Mouse (Mus musculus) monocyte, adult 59 days (primary cell): ENCODE results near the gene 1700029J07Rik. TPM values are rescaled to one million over a fixed set of nuclear protein-coding genes. Genes with fewer than 3 reads are reported as not detected.

Experiments
- total RNA-seq, 2 experiments: library from RNA; stranded (reverse); gene quantifications; one replicate each; pipeline ENCODE4 v1.2.4; 2023

Gene 1700029J07Rik
- total RNA-seq = under 1 TPM; 0.43 to 0.52 TPM

GRCm38 (mm10) chr8:45975126-45975836, at the start of gene 1700029J07Rik, which contains the start of gene Ufsp2:
1700029J07Rik (minus strand) TSS chr8:45975252.
Ufsp2 (plus strand) TSS chr8:45975528.

GRCm38 (mm10) chr8:46005596-46005995, 30.5 kb upstream of the 1700029J07Rik start, which contains the start of gene Ankrd37:
Ankrd37 (minus strand) TSS chr8:46005707.

GRCm38 (mm10) chr8:45999138-45999783, 24.2 kb upstream of the 1700029J07Rik start, which contains the start of gene Lrp2bp:
Lrp2bp (plus strand) TSS chr8:45999303.

GRCm38 (mm10) chr8:45934582-45935014, 40.5 kb downstream of the 1700029J07Rik start, which contains the start of gene Ccdc110:
Ccdc110 (plus strand) TSS chr8:45934619.

Other genes with a start within 250 kb of the 1700029J07Rik start
- under 1 TPM in 1 of 2 experiments, not detected in 1; 0.18 TPM for gene Pdlim3, start 89.8 kb downstream of the 1700029J07Rik start, total RNA-seq
- not detected for gene Ccdc110, start 40.6 kb downstream of the 1700029J07Rik start, total RNA-seq
- 10 to 100 TPM; 42.8 to 44.2 TPM for gene Ufsp2, start 276 bp upstream of the 1700029J07Rik start, total RNA-seq
- not detected for gene Lrp2bp, start 24.1 kb upstream of the 1700029J07Rik start, total RNA-seq
- gene Ankrd37, start 30.5 kb upstream of the 1700029J07Rik start, total RNA-seq = 1 to 10 TPM; 1.7 to 4.3 TPM
- 1 to 10 TPM; 8.3 to 8.7 TPM for gene Cfap97, start 176.5 kb upstream of the 1700029J07Rik start, total RNA-seq
- 10 to 100 TPM; 22.0 to 23.4 TPM for gene Snx25, start 176.9 kb upstream of the 1700029J07Rik start, total RNA-seq
- 10 to 100 TPM; 33.5 to 38.2 TPM for gene Slc25a4, start 236.0 kb upstream of the 1700029J07Rik start, total RNA-seq